Mouse (Mus musculus) neural tube, embryonic 12.5 days (tissue): ENCODE measurements at regions not wholly inside any gene's neighbourhood (a gene's known extent, or its start where the extent isn't known, plus 50 kb on each side); places are given as distances from the start of the nearest gene placed in this dataset.
A peak's percentile ranks its signal among the peaks of the same experiment; 100 is the strongest.

Experiments used
- ATAC-seq: fragments of 200-750 bp; cut with Nextera tagmentation; 2 replicates; pipeline ENCODE4 v1.8.0; 2017; ENCODE audit warnings: low read depth, mild to moderate bottlenecking, moderate TSS enrichment, moderate library complexity; ENCODE audit not compliant: low FRiP score
- H3K27ac ChIP-seq: fragments of 300-500 bp; sonication (generic); 2 replicates; pipeline ENCODE4 v1.5.1; 2016
- H3K27me3 ChIP-seq: fragments of 300-500 bp; sonication (generic); replicated peaks from 2 replicates; pipeline ENCODE4 v1.6.1; 2016; ENCODE audit warnings: mild to moderate bottlenecking
- H3K36me3 ChIP-seq: fragments of 300-500 bp; sonication (generic); 2 replicates; pipeline ENCODE4 v1.6.1; 2016; ENCODE audit warnings: mild to moderate bottlenecking
- H3K4me1 ChIP-seq: fragments of 300-500 bp; sonication (generic); 2 replicates; pipeline ENCODE4 v1.6.1; 2016
- H3K4me2 ChIP-seq: fragments of 300-500 bp; sonication (generic); replicated peaks from 2 replicates; pipeline ENCODE4 v1.6.1; 2016; ENCODE audit warnings: mild to moderate bottlenecking
- H3K4me3 ChIP-seq: fragments of 300-500 bp; sonication (generic); 2 replicates; pipeline ENCODE4 v1.5.1; 2016
- H3K9ac ChIP-seq: fragments of 300-500 bp; sonication (generic); 2 replicates; pipeline ENCODE4 v1.6.1; 2016; ENCODE audit warnings: mild to moderate bottlenecking
- H3K9me3 ChIP-seq: fragments of 300-500 bp; sonication (generic); 2 replicates; pipeline ENCODE4 v1.6.1; 2016; ENCODE audit warnings: mild to moderate bottlenecking
- WGBS: fragments of 180-500 bp; shearing (Covaris S2); methylation state at CpG from one replicate; pipeline ENCODE4 v1.1.7; 2016; 5-methylcytosine and 5-hydroxymethylcytosine counted together

DNA sequence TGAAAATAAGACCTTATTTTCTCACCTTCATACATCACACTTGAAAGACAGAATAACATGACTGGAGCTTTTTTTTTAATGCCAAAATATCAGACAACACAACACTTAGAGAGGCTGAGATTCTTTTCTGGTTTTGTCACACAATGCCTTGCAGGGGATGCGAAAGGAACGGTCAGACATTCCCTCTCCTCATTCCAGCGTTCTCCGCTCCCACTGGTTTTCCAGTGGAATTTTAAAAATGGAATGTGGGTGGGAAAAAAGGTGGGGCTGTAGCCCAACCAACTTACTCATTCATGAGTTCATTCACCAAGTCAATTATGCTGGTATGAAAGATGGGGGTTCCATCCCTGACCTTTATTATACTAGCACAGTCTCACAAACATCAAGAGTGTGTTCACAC is 169.6 kb upstream of the Erbb4 start:
- H3K27ac ChIP-seq, result no peak overlapping the region
- no peaks in the 10 kb centered on the region for H3K27me3 ChIP-seq
- no peaks in the 10 kb centered on the region for H3K4me1 ChIP-seq
- no peaks in the 10 kb centered on the region for H3K9me3 ChIP-seq
- H3K9ac ChIP-seq, result no peak overlapping the region
- H3K4me2 ChIP-seq, result no peak overlapping the region
- H3K4me3 ChIP-seq, result no peak overlapping the region
- 83% methylated on average over 4 of the region's 4 CpGs for WGBS
- no peaks in the 10 kb centered on the region for H3K36me3 ChIP-seq
- ATAC-seq, result no peak

DNA sequence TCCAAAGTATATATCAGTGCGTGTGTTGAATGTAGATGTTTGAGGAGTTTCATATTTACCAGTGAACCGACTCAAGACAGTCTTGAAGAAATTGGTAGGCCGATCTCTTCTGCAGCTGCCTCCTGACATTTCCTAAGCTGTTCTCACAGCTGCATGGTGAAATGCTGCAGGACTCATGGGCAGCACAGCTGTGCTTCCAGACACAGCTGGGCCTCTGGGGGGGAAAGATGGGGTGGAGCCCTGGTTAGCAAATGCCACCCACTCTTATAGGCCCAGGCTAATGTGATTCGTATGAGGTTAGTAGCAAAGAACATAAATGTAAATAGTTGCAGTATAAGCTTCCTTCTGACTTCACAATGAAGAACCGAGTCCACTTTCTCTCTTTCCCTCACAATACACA is 139.8 kb upstream of the Erbb4 start:
- Histone ChIP-seq H3K4me2 (no peak overlapping the region), H3K9me3 (no peaks in the 10 kb centered on the region), H3K9ac (no peak overlapping the region), H3K4me1 (no peaks in the 10 kb centered on the region), H3K4me3 (no peak overlapping the region), H3K27ac (no peak overlapping the region), H3K36me3 (no peaks in the 10 kb centered on the region), H3K27me3 (no peaks in the 10 kb centered on the region)
- ATAC-seq, result no peak
- 89% methylated on average over 5 of the region's 5 CpGs for WGBS

DNA sequence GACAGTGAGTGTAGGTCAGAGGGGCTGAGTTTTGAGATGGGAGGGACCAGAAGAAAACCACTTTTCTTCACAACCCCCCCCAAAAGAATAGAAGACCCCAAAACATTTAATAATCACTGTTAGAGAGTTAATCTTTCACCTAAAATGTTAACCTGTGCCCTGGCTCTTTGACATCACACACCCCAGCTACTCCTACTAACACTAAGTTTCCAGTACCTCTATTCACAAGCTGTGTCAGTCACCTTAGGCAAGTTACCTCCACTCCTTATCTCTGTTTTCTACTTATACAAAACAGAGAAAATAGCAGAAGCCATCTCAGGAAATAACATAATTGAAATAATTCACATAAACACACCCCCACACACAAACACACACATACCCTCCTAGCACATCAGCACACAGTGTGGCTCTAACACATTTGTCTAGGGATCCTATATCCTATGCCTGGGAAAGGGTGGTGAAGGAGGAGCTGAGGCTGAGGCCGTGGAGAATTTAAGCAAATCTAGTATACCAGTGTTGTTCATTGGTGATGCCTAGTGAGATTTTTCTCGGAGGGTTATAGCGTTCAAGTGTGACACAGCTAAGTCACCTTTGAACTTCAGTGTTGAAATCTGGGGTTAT is 134.5 kb upstream of the Erbb4 start:
- H3K27me3 ChIP-seq, result no peaks in the 10 kb centered on the region
- H3K4me1 ChIP-seq, result no peaks in the 10 kb centered on the region
- H3K4me2 ChIP-seq, result peak overlapping the region; percentile 53
- ATAC-seq, result peak; percentile 33; the same call in 1 of the 2 replicates
- no peak overlapping the region for H3K9ac ChIP-seq
- no peaks in the 10 kb centered on the region for H3K36me3 ChIP-seq
- no peak overlapping the region for H3K4me3 ChIP-seq
- H3K27ac ChIP-seq, result no peak overlapping the region
- 84% methylated on average over 3 of the region's 3 CpGs for WGBS
- no peaks in the 10 kb centered on the region for H3K9me3 ChIP-seq

DNA sequence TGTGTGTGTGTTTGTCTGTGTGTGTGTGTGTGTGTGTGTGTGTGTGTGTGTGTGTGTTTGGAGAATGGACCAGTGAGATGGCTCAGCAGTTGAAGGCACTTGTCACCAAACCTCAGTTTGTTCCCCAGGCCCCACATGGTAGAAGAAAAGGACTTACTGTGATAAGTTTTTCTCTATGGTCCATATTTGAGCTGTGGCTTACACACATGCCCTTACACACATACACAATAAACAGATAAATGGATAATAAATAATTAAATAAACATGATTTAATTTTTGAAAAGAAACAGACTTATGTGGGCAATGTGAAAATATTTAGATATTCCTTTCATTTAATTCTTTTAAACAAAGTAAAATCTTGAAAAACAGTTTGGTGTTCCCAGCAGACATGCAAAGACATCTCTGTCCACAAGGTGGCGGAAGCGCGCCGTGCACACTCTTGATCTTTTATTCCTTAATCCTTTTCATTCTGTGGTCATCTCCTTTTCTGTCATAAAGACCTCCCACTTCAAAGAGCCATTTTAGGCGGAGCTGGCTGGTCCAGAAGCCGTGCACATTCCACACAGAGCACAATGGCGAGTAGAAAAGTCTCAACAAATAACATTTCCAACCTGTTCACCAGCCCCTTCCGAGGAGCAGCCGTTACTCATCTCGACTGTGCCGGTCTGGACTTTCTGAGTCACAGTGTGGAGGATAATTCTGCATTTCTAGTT is 133.8 kb upstream of the Erbb4 start:
- Histone ChIP-seq H3K9ac (no peak overlapping the region), H3K9me3 (no peaks in the 10 kb centered on the region), H3K4me1 (no peaks in the 10 kb centered on the region), H3K27me3 (no peaks in the 10 kb centered on the region), H3K4me2 (peak overlapping the region; percentile 53), H3K27ac (no peak overlapping the region), H3K36me3 (no peaks in the 10 kb centered on the region), H3K4me3 (no peak overlapping the region)
- WGBS, result 18% methylated on average over 11 of the region's 11 CpGs
- peak; percentile 79 for ATAC-seq

DNA sequence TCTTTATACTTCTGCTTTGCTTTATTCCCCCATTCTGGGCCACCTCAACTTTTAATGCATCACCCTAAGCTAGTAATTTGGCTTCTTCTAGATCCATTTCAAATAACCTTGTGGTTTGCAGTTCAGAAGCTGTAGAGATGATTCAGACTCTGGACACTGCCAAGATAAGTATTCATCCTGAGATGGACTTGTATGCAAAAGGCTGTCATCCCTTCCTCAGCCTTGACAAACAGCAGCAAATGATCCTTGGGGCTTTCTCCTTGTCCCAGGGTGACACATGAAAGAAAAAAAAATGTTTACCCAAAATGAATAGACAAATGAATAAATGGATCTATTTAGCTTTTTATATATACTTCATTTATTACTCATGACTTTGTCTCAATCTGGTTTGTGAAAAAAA is 120.0 kb upstream of the Erbb4 start:
- Histone ChIP-seq H3K4me3 (no peak overlapping the region), H3K9me3 (no peaks in the 10 kb centered on the region), H3K4me2 (no peak overlapping the region), H3K9ac (no peak overlapping the region), H3K4me1 (no peaks in the 10 kb centered on the region), H3K27me3 (no peaks in the 10 kb centered on the region), H3K27ac (no peak overlapping the region), H3K36me3 (no peaks in the 10 kb centered on the region)
- no peak for ATAC-seq

DNA sequence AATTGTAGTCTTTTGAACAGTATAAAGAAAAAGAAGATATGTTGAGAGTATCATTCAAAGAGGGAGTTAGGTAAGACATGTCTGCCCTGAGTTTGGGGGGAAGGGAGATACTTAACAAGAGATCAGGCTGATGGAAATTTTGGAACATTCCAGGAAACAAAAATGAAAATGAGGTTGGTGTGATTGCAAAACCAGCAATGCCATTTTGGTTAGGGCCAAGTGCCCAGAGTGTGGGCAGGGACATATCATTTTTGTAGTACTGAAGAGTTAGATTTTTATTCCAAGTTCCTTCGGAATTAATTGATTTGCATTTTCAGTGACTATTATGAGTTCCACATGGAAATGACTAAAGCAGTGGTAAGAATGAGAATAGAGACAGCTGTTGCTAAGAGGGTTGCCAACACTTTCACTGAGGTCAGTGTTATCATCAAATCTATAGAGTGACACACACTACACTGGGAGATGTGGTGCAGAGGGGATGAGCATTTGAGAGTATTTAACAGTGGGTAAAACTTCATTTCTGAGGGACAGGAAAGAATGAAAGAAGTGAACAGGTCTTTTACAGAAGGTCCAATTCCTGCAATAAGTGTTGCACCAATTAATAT is 105.1 kb upstream of the Erbb4 start:
- no peak overlapping the region for H3K9ac ChIP-seq
- no peak for ATAC-seq
- no peak overlapping the region for H3K4me2 ChIP-seq
- no peaks in the 10 kb centered on the region for H3K36me3 ChIP-seq
- H3K27me3 ChIP-seq, result no peaks in the 10 kb centered on the region
- H3K4me1 ChIP-seq, result no peaks in the 10 kb centered on the region
- no peak overlapping the region for H3K4me3 ChIP-seq
- no peak overlapping the region for H3K27ac ChIP-seq
- 90% methylated on average over 1 of the region's 1 CpGs for WGBS
- H3K9me3 ChIP-seq, result no peaks in the 10 kb centered on the region

DNA sequence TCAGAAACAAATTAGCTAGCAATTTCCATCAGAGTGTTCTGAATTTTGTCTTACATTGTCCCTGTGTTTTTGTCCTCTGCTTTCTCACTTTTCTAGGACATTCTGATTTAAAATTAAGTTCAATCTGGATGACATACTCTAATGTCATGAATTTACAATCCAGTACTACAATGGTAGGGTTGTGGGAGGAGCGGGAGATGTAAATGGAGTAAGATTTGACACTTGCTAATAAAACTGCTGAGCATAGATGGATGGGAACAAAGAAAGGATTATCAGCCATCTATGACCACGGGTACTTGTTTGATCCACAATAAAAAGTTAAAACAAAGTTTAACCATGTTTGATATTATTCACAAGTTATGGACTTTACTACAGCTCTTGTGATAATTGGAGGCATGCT is 94.9 kb upstream of the Erbb4 start:
- ATAC-seq, result no peak
- no peak overlapping the region for H3K27ac ChIP-seq
- no peaks in the 10 kb centered on the region for H3K36me3 ChIP-seq
- H3K4me1 ChIP-seq, result no peaks in the 10 kb centered on the region
- no peak overlapping the region for H3K9ac ChIP-seq
- H3K4me3 ChIP-seq, result no peak overlapping the region
- H3K9me3 ChIP-seq, result no peaks in the 10 kb centered on the region
- H3K27me3 ChIP-seq, result no peaks in the 10 kb centered on the region
- no peak overlapping the region for H3K4me2 ChIP-seq
- 76% methylated on average over 2 of the region's 2 CpGs for WGBS

DNA sequence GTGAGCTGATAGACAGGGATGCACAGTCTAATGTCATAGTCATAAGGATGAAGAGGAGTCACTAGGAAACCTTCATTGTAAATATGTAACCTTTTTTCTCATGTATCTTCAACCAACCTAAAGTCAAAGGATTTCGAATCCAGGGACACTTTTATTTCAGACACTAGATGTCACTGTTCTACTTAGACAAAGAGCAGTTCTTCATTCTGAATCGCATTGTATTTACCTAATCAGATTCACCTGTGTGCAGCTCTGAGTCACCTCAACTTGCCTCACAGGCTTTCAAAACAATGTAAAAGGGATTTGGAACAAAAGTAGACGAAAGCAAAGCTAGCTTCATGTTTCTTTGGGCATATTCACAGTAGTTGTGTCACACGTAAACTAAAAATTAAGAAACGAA is 57.3 kb upstream of the Erbb4 start:
- ATAC-seq, result no peak
- H3K9me3 ChIP-seq, result no peaks in the 10 kb centered on the region
- no peak overlapping the region for H3K4me3 ChIP-seq
- H3K9ac ChIP-seq, result no peak overlapping the region
- WGBS, result 63% methylated on average over 5 of the region's 5 CpGs
- H3K27ac ChIP-seq, result no peak overlapping the region
- no peaks in the 10 kb centered on the region for H3K36me3 ChIP-seq
- H3K4me1 ChIP-seq, result no peaks in the 10 kb centered on the region
- no peaks in the 10 kb centered on the region for H3K27me3 ChIP-seq
- no peak overlapping the region for H3K4me2 ChIP-seq
